Mouse (Mus musculus): ENCODE data around the gene Gm21761.
"Not testable (repeated sequence)": the region's sequence is repeated elsewhere in the genome, so short reads cannot be mapped to it uniquely, and the experiment has no call there.

The Gm21761 gene

DNA sequence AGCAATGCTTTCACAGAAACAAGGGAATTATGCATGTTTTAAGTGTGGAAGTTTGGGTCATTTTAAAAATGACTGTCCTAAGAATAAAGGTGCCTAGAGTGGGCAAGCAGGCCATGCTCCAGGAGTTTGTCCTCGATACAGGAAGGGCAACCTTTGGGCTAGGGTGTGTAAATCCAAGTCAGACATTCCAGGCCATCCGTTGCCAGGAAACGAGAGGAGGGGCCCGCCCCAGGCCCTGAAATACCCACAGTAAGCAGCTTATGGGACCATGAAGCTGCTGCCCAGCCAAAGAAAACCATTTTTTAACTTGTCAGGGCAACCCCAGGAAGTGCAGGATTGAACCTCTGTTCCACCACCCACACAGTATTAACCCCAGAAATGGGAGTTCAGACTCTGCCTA is 42.2 kb downstream of the Gm21761 start:
- H3K9me3 ChIP-seq (ENCODE audit: low read length); H3K27me3 ChIP-seq (ENCODE audit: insufficient read depth, low read length); H3K36me3 ChIP-seq (ENCODE audit: insufficient read depth, low read length); H3K4me3 ChIP-seq (replicated peaks; ENCODE audit: low read length): not testable (repeated sequence)
- H3K4me1 ChIP-seq (replicated peaks; ENCODE audit: low read depth, low read length), result peaks cover 12% of the 10 kb centered on the region

DNA sequence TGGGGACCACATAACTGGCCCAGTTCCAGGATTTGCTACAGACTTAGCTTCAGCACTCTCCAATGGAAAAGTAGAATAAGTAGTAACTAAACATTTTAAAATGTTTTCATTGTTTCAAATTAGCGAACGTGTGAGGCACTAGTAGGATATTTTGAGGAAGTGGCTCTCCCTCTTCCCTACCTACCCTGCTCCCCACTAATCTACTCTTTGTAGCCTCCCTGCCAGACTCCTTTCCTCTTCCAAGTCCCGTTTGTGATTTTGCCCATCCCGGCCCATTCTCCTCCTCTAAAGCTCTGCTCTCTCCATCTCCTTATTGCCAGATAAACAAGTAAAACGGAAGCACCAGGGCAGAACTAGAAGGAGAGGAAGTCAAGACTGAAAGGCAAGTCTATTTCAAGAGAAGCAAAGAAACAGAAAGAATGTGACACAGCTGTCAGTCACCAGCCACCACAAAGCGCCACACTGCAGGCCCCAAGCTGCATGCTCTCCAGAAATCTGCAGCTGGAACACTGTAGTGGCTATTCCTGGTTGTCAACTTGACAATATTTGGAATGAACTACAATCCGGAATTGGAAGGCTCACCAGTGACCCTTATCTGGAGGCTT is 64.6 kb downstream of the Gm21761 start:
- H3K36me3 ChIP-seq (ENCODE audit: insufficient read depth, low read length); H3K4me3 ChIP-seq (replicated peaks; ENCODE audit: low read length); H3K27me3 ChIP-seq (ENCODE audit: insufficient read depth, low read length); H3K9me3 ChIP-seq (ENCODE audit: low read length); H3K4me1 ChIP-seq (replicated peaks; ENCODE audit: low read depth, low read length): not testable (repeated sequence)

DNA sequence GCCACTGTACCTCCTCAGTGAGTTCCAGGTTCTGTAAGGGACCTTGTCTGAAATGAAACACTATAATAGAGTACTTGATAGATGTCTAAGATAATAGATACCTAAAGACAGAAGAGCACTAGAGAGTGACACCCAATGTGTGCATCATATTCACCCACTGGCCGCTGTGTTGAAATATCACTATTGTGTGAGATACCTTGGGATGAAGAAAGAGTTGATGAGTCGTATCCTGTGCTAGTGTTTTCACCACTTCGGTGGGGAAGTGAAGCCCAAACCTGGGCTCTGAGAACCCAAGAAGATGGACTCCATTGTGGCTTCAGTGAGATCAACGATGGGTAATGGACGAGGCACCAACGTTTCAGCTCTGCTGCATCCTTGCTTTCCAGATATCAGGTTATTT is 66.7 kb downstream of the Gm21761 start:
- H3K36me3 ChIP-seq (ENCODE audit: insufficient read depth, low read length); H3K27me3 ChIP-seq (ENCODE audit: insufficient read depth, low read length); H3K4me3 ChIP-seq (replicated peaks; ENCODE audit: low read length); H3K4me1 ChIP-seq (replicated peaks; ENCODE audit: low read depth, low read length); H3K9me3 ChIP-seq (ENCODE audit: low read length): not testable (repeated sequence)
